Mouse (Mus musculus) lung, adult 2 months (tissue): ENCODE results near the gene Macrod2.

Experiments
- CTCF ChIP-seq: fragments of 200-500 bp; IDR thresholded peaks from 2 replicates; pipeline ENCODE4 v1.5.1; 2011; ENCODE audit warnings: mild to moderate bottlenecking, low read length, control low read depth; ENCODE audit not compliant: insufficient read depth
- POLR2A ChIP-seq: fragments of 200-500 bp; IDR thresholded peaks from 2 replicates; pipeline ENCODE4 v1.6.1; 2011; ENCODE audit warnings: low read depth, mild to moderate bottlenecking, control low read depth, low read length, borderline replicate concordance; ENCODE audit errors: extremely low read depth

- TF ChIP-seq CTCF (no peak), POLR2A (no peak)
Measured at GRCm38 (mm10) chr2:141271541-141271940, 876.4 kb downstream of the Macrod2 start.
